Mouse (Mus musculus): Measurements from ENCODE around the gene Gcm1.

DNA sequence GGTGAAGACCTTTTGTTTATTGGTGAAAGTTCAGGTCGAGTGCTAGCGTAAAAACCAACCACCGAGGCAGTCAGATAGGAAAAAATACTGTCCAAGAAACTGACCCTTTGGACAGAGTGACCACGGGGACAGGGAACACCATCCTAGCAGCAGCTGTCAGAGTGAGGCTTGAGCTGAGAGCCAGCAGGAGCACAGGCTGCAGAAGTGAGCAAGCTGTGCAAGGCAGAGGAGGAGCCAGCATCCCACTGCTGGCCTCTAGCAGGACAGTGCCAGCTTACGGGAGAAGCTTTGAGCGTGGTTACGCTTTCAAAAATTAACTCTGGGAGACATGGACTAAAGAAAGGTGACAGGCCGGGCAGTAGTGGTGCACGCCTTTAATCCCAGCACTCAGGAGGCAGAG, 36.0 kb downstream of the Gcm1 start:
- no peak for TF ChIP-seq CTCF (IDR thresholded peaks at IDR 0.05; ENCODE audit: borderline replicate concordance, extremely low read depth, insufficient read depth, insufficient read length)
- TF ChIP-seq POLR2A (IDR thresholded peaks at IDR 0.05; ENCODE audit: borderline replicate concordance, extremely low read depth, insufficient read depth, insufficient read length, poor library complexity, severe bottlenecking), result no peak
